Mouse (Mus musculus) ES-Bruce4 (cell line): ENCODE results near the gene Ubp1.

Experiments
- CTCF ChIP-seq: IDR thresholded peaks from one replicate; pipeline ENCODE4 v1.8.1; 2011; ENCODE audit warnings: low read depth, low read length
- EP300 ChIP-seq: IDR thresholded peaks from 2 replicates; pipeline ENCODE4 v1.6.1; 2011; ENCODE audit warnings: low read depth, low read length; ENCODE audit not compliant: insufficient read depth

DNA sequence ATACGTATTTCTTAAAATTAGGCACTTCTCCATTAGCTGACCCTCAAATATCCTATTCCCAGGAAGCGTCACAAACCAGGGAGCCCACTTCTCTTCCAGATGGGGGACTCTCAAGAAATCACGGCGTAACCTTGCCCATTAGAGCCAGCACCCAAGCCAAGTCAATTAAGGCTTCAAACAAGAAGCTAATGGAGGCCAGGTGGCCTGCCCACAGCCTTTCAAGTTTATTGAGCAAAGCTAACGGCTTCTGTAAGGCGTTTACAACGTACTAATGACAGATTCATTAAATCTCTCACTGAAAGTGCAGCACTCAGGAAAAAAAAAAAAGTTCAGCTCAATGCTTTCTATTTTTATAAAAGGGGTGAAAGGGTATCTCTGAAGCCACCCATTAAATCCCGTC lies 95.1 kb downstream of the Ubp1 start:
- TF ChIP-seq CTCF, result no peak
- no peak for TF ChIP-seq EP300
